Mouse (Mus musculus): Measurements from ENCODE around the gene Ceacam15.
"Not testable (repeated sequence)": the region's sequence is repeated elsewhere in the genome, so short reads cannot be mapped to it uniquely, and the experiment has no call there.

Gene Ceacam15

DNA sequence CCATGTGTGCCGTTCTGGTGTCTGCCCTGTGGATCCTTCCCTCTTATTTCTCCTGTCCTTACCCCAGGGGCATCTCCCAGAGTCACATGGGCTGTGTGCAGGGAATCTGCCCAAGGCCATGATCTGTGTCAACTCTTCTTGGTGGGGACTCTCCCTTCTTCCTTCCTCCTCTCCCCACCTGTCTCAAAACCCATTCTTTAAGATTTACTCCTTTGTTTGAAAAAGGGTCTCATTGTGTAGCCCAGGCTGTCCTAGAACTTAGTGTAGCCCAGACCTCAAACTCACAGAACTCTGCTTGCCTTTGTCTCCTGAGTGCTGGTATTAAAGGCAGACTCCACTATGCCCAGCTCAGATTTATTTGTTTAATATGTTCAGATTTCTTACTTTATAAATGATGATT is at the start of gene Ceacam15:
TSS of gene Ceacam15 (minus strand) at position 101 of the 400 bp plus-strand sequence.
- DNase-seq (ENCODE audit: low read depth, low spot score): no peak

DNA sequence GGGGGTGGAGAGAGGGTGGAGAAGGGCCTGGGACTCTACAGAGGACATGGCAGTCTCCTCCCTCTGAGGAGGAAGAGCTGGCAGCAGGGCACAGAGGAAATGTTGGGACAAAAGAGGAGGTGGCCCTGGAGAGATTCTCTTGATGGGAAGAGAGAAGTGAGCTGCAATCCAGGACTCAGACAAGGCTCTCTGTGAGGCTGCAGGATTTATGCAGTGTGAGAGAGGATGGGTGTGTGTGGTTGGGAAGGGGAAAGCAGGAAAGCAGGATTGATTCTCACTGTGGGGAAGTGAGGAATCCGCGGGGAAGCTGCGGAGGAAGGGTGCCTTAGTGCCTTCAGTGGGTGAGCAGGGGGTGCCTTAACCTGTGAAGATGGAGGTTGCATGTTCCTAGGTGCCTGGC is 47.0 kb upstream of the Ceacam15 start:
- not testable (repeated sequence) for DNase-seq (ENCODE audit: low read depth, low spot score)

GRCm38 (mm10) chr7:16721629-16722028 is 46.1 kb upstream of the Ceacam15 start, which contains the start of gene Ceacam9:
Gene Ceacam9 (plus strand): TSS chr7:16721929.
- DNase-seq (ENCODE audit: low read depth, low spot score): no peak

GRCm38 (mm10) chr7:16716456-16717152 is 41.1 kb upstream of the Ceacam15 start:
- DNase-seq (ENCODE audit: low read depth, low spot score): peak; percentile 23

GRCm38 (mm10) chr7:16712633-16713415 is 37.3 kb upstream of the Ceacam15 start:
- no peak for DNase-seq (ENCODE audit: low read depth, low spot score)

DNA sequence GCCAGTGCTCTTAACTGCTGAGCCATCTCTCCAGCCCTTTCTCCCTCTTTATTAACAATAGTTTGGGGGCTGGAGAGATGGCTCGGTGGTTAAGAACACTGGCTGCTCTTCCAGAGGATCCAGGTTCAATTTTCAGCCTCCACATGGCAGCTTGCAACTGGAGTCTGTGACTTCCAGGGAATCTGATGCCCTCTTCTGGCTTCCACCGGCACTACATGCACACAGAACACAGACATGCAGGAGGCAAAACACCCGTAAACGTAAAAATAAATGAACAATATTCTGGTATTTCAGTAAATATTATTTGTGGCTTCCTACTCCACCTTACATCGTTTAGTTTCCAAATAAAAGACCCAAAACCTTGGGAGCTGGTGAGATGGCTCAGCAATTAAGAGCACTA is 35.1 kb upstream of the Ceacam15 start:
- no peak for DNase-seq (ENCODE audit: low read depth, low spot score)

- DNase-seq (ENCODE audit: low read depth, low spot score): no peak
Measured at GRCm38 (mm10) chr7:16708244-16708643, 32.7 kb upstream of the Ceacam15 start.

DNA sequence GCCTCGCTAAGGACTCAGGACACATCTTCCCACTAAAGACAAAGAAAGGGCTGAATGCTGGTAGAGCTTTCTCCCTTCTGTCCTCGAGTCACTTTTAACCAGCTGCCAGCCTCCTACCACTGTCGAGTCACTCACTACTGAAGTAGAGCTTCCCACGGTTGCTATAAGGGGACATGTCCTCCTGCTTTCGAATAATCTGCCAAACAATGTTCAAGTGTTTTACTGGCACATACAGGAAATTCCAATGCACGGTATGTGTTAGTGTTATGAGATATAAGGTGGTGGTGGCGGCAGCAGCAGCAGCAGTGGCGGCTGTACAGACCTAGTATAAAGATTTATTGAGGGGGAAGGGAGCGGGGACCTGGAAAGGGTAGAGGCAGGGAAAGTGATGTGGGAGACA is 30.9 kb upstream of the Ceacam15 start:
- DNase-seq (ENCODE audit: low read depth, low spot score): no peak

GRCm38 (mm10) chr7:16700583-16700982 is 25.1 kb upstream of the Ceacam15 start:
- no peak for DNase-seq (ENCODE audit: low read depth, low spot score)

GRCm38 (mm10) chr7:16699042-16699441 is 23.5 kb upstream of the Ceacam15 start:
- peak; percentile 65 for DNase-seq (ENCODE audit: low read depth, low spot score)

DNA sequence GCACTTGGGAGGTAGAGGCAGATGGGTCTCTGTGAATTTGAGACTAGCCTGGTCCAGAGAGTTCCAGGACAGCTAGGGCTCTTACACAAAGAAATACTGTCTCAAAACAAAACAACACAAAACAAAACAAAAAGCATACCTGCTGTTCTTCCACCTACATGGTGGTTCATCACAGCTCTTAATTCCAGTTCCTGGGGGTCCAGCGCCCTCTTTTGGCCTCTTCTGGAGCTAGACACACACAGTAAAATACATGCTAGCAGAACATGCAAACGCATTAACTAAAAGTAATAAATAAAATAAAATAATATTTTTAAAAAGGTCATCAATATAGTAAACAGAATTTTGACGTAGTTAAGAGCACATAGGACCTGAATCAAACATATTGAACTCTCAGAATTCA is 19.5 kb upstream of the Ceacam15 start:
- peak; percentile 31 for DNase-seq (ENCODE audit: low read depth, low spot score)

GRCm38 (mm10) chr7:16689196-16689595 is 13.7 kb upstream of the Ceacam15 start:
- no peak for DNase-seq (ENCODE audit: low read depth, low spot score)

DNA sequence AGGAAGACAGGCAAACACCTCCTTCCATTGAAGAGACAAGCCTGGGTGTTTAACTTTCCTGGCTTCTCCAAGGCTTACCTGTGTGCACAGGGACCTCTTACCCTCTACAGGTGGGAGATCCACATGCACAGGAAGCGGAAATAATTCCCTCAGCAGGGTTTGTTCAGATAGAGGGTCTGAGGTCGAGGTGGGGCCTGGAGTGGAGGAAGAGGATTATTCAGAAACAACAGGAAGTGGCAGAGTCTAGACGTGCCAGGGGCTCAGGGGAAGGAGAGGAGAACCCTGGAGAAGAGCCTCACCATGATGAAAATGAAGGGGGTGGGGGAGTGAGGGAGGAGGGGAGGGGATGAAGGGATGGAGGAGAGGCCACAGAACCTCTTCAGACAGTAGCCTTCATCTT is 4.7 kb upstream of the Ceacam15 start:
- not testable (repeated sequence) for DNase-seq (ENCODE audit: low read depth, low spot score)

- DNase-seq (ENCODE audit: low read depth, low spot score): not testable (repeated sequence)
Measured at GRCm38 (mm10) chr7:16674699-16675098, 806 bp downstream of the Ceacam15 start.

GRCm38 (mm10) chr7:16673823-16674222 is 1.7 kb downstream of the Ceacam15 start:
- DNase-seq (ENCODE audit: low read depth, low spot score): no peak

DNA sequence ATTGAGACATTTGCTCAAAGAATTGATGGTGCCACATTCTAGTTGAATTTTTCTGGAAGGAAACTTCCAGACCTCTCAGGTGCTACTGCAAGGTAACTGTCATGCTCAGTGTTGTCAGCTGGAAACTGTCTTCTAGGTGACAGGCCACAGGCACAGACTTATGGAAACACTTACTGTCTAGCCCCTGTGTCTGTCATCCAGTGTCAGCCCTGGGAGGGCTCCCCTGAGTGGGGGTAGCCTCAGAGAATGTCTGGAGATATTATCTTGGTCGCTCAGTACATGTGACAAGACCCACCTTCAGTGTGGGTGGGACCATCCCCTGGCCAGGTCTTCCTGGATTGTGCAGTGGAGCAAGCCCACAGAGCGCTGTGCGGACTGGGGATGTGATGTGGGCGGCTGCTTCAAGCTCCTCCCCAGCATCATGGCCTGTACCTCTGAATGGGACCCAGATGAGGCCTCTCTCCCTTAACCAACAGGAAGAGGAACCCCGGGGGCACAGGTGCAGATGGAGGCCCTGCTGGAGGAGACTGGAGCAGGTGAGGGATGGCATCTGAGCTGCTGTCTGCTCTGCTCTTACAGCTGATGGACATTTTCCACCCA is 7.1 kb downstream of the Ceacam15 start:
- peak; percentile 21 for DNase-seq (ENCODE audit: low read depth, low spot score)

DNA sequence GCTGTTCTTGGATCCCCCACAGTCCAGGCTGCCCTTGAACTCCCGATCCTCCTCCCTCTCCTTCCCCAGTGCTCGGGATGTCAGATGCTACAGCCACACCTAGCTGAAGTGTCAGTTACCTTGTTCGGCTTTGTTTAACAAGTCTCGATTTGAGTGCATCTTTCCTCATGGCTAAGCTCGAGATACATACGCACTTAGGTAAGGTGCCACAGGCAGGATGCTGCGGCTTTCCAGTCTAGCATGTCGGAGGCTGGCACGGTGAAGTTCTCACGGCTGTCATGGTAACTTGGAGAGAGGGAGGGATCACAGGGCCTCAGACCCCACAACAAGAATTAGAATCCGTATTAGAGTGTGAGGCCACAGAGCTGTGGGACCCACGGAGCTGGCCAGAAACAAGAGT is 31.2 kb downstream of the Ceacam15 start:
- DNase-seq (ENCODE audit: low read depth, low spot score): peak; percentile 23

DNA sequence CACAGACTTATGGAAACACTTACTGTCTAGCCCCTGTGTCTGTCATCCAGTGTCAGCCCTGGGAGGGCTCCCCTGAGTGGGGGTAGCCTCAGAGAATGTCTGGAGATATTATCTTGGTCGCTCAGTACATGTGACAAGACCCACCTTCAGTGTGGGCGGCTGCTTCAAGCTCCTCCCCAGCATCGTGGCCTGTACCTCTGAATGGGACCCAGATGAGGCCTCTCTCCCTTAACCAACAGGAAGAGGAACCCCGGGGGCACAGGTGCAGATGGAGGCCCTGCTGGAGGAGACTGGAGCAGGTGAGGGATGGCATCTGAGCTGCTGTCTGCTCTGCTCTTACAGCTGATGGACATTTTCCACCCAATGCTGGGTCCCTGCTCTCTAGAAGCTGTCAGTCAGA is 32.4 kb downstream of the Ceacam15 start:
- not testable (repeated sequence) for DNase-seq (ENCODE audit: low read depth, low spot score)

GRCm38 (mm10) chr7:16639028-16639427 is 36.5 kb downstream of the Ceacam15 start:
- no peak for DNase-seq (ENCODE audit: low read depth, low spot score)

DNA sequence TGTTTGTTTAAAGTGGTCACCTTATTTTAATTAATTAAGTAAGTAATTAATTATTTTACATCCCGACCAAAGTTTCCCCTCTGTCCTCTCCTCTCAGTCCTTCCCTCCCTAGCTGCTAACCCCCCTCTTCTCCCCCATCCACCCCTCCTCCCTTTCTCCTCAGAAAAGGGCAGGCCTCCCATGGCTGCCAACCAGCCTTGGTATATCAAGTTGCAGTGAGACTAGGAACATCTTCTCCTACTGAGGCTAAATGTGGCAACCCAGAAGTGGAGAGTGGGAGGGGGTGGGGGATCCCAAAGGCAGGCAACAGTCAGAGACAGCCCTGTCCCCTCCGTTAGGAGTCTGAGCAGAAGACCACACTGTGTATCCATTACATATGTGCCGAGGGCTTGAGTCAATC is 40.4 kb downstream of the Ceacam15 start:
- no peak for DNase-seq (ENCODE audit: low read depth, low spot score)

DNA sequence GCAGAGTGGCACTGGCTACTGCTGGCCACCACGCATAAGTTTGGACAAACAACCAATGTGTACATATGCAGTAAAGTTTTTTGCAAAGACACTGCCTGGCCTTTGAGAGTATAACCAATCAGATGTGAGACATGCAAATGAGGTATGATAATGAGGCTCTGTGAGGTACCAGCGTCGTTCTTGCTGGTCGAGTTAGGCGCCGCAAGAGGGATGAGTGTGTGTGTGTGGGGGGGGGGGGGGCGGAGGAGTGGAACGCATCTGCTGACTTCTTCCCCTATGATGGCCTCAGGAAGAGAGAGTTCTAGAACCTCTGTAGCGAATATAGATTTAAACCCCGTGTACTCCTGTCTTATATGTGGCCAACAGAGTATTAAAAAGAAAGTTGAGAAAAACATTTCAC is 41.6 kb downstream of the Ceacam15 start:
- DNase-seq (ENCODE audit: low read depth, low spot score): peak; percentile 61

- DNase-seq (ENCODE audit: low read depth, low spot score): no peak
Measured at GRCm38 (mm10) chr7:16631932-16632331, 43.6 kb downstream of the Ceacam15 start.
